Mouse (Mus musculus): ENCODE measurements around the gene Sirt2. TPM values are rescaled to one million over a fixed set of nuclear protein-coding genes. Genes with fewer than 3 reads are reported as not detected.

Sirt2 gene
- 18.5 and 18.7 TPM in 2 replicates for polyA plus RNA-seq (2012; rRNA removed)
- polyA plus RNA-seq (2014; fragmentation: Nextera tagmentation; extraction: Ambion mirVana), result 21.3 and 24.2 TPM in 2 replicates

DNA sequence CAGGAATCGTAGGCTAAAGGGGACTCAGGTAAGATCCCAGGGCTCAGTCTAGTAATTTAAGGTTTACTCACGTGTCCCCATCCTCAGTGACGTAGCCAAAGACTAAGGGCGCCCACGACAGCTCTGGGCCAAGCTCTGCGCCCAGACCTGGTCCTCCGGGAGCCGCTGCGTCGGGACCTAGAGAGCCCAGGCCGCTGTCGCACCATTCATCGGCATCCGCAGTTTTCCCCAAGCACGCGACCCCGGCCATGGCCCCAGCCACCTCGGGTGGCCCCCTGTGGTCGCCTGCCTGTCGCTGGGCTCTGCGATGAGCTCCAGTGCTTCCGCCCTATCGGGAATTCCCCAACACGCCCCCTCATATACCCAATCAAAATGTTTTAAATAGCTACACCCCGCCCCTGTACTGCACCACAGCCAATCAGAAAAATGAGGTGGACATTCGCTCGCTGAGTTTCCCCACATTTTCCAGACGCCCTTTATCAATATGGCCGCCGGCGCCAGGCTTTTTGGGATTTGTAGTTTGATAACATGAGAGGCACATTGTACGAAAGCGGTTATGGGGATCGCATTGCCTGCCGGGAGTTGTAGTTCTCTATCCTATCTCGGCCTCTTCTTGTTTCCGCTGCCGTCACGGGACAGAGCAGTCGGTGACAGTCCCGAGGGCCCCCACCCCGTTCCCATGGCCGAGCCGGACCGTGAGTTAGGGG is at the start of gene Sirt2:
TSS of gene Sirt2 (plus strand) at position 563 of the 707 bp plus-strand sequence.
- Histone ChIP-seq H3K9ac (replicated peaks) (peak within 1 kb of the TSS; percentile 76), H3K36me3 (replicated peaks; ENCODE audit: control insufficient read depth, insufficient read depth, low read depth) (no peaks in the 10 kb centered on the region), H3K4me1 (replicated peaks; ENCODE audit: control insufficient read depth in 2 of 2, insufficient read depth in 2 of 2, low read length in 1 of 2) (peaks cover 24 to 34% of the 10 kb centered on the region in 2 experiments), H3K27me3 (ENCODE audit: control insufficient read depth, insufficient read depth, low read length) (no peaks in the 10 kb centered on the region), H3K4me2 (ENCODE audit: low read depth) (peak within 1 kb of the TSS; percentile 92), H3K27ac (peak within 1 kb of the TSS; percentile 14; the same call in 1 of the 2 replicates), H3K4me3 (ENCODE audit: insufficient read depth in 1 of 2, low read depth in 2 of 2, low read length in 2 of 2) (peak within 1 kb of the TSS; percentile 83 to 87), H3K9me3 (ENCODE audit: control insufficient read depth, low read length) (no peaks in the 10 kb centered on the region)
- under 1% methylated on average over 45 of the region's 45 CpGs for WGBS (ENCODE audit: insufficient replicate concordance)
- peak; percentile 96 for ATAC-seq (ENCODE audit: insufficient read depth)
- TF ChIP-seq EP300 (IDR thresholded peaks at IDR 0.05; ENCODE audit: low read depth), result no peak
- peak; percentile 36; the same call in 1 of the 2 replicates for TF ChIP-seq CTCF (IDR thresholded peaks at IDR 0.05; ENCODE audit: low read depth)
- DNase-seq (ENCODE audit: low read depth in 3 of 3, low spot score in 3 of 3), result peak; percentile 98 to 100 (median 99)

DNA sequence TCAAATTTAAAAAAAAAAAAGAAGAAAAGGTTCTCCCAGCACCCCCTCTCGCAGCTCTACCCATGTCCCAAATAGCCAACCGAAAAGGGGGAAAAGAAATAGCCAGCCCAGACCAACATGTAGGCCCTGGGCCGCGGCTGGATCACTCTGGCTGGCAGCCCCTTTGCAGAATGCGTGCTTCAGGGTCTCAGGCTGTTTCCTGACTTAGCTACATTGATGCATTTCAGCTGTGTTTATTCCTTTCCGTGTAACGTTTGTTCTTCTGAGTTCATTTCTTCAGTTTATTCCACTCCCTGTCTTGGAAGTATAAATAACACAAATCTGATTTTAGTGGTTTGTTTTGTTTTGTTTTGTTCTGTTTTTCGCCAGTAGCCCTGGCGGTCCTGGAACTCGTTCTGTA is 48.8 kb upstream of the Sirt2 start:
- H3K4me3 ChIP-seq (ENCODE audit: insufficient read depth in 1 of 2, low read depth in 2 of 2, low read length in 2 of 2), result no peak overlapping the region
- H3K36me3 ChIP-seq (replicated peaks; ENCODE audit: control insufficient read depth, insufficient read depth, low read depth), result no peaks in the 10 kb centered on the region
- H3K4me1 ChIP-seq (replicated peaks; ENCODE audit: control insufficient read depth in 2 of 2, insufficient read depth in 2 of 2, low read length in 1 of 2), result no peaks in the 10 kb centered on the region
- no peaks in the 10 kb centered on the region for H3K9me3 ChIP-seq (ENCODE audit: control insufficient read depth, low read length)
- WGBS (ENCODE audit: insufficient replicate concordance), result 70% methylated on average over 10 of the region's 10 CpGs
- no peak overlapping the region for H3K27ac ChIP-seq
- no peak overlapping the region for H3K4me2 ChIP-seq (ENCODE audit: low read depth)
- TF ChIP-seq CTCF (IDR thresholded peaks at IDR 0.05; ENCODE audit: low read depth) (no peak), EP300 (IDR thresholded peaks at IDR 0.05; ENCODE audit: low read depth) (no peak)
- DNase-seq (ENCODE audit: low read depth in 3 of 3, low spot score in 3 of 3) (no peak), ATAC-seq (ENCODE audit: insufficient read depth) (no peak)
- no peak overlapping the region for H3K9ac ChIP-seq (replicated peaks)
- H3K27me3 ChIP-seq (ENCODE audit: control insufficient read depth, insufficient read depth, low read length), result no peaks in the 10 kb centered on the region; the same call in 1 of the 2 replicates

DNA sequence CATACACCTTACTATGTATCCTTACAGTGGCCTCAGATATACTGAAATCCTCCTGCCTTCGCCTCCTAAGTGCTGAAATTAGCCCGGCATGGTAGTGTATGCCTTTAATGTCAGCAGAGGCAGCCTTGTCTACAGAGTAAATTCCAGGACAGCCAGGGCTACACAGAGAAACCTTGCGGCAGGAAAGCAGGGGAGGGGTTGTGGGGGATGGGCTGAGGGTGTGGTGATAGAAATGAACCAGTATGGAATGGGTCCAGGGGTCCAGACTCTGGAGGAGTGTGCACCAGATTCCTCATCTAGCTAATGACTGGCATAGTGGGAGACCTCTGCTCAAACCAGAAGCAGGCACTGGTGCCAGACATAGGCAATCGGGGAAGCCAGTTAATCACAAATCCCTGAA is 47.4 kb upstream of the Sirt2 start:
- H3K4me1 ChIP-seq (replicated peaks; ENCODE audit: control insufficient read depth in 2 of 2, insufficient read depth in 2 of 2, low read length in 1 of 2), result no peaks in the 10 kb centered on the region
- H3K27me3 ChIP-seq (ENCODE audit: control insufficient read depth, insufficient read depth, low read length), result no peaks in the 10 kb centered on the region; the same call in 1 of the 2 replicates
- no peak overlapping the region for H3K27ac ChIP-seq
- H3K36me3 ChIP-seq (replicated peaks; ENCODE audit: control insufficient read depth, insufficient read depth, low read depth), result no peaks in the 10 kb centered on the region
- no peaks in the 10 kb centered on the region for H3K9me3 ChIP-seq (ENCODE audit: control insufficient read depth, low read length)
- DNase-seq (ENCODE audit: low read depth in 3 of 3, low spot score in 3 of 3), result no peak
- WGBS (ENCODE audit: insufficient replicate concordance), result 40% methylated on average over 4 of the region's 4 CpGs
- no peak overlapping the region for H3K4me2 ChIP-seq (ENCODE audit: low read depth)
- no peak overlapping the region for H3K4me3 ChIP-seq (ENCODE audit: insufficient read depth in 1 of 2, low read depth in 2 of 2, low read length in 2 of 2)
- no peak for TF ChIP-seq EP300 (IDR thresholded peaks at IDR 0.05; ENCODE audit: low read depth)
- no peak for TF ChIP-seq CTCF (IDR thresholded peaks at IDR 0.05; ENCODE audit: low read depth)
- ATAC-seq (ENCODE audit: insufficient read depth), result no peak
- no peak overlapping the region for H3K9ac ChIP-seq (replicated peaks)

DNA sequence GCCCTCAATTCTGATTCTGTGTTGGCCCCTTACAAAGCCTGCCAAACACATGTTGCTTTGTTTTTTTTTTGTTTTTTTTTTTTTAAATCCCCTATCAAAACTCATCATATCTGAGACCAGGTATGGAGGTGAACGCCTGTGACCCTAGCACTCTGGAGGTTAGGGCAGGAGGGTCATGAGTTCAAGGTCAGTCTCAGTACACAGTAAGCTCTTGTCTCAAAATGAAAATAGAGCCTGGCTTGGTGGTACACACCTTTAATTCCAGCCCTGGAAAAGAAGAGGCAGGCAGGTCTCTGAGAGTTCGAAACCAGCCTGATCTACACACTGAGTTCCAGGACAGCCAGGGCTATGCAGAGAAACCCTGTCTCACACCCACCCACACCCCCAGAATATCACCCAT is 46.9 kb upstream of the Sirt2 start:
- WGBS (ENCODE audit: insufficient replicate concordance), result 56% methylated on average over 2 of the region's 2 CpGs
- Histone ChIP-seq H3K4me3 (ENCODE audit: insufficient read depth in 1 of 2, low read depth in 2 of 2, low read length in 2 of 2) (no peak overlapping the region), H3K9ac (replicated peaks) (no peak overlapping the region), H3K36me3 (replicated peaks; ENCODE audit: control insufficient read depth, insufficient read depth, low read depth) (no peaks in the 10 kb centered on the region), H3K4me2 (ENCODE audit: low read depth) (no peak overlapping the region), H3K27ac (no peak overlapping the region), H3K4me1 (replicated peaks; ENCODE audit: control insufficient read depth in 2 of 2, insufficient read depth in 2 of 2, low read length in 1 of 2) (no peaks in the 10 kb centered on the region), H3K9me3 (ENCODE audit: control insufficient read depth, low read length) (no peaks in the 10 kb centered on the region), H3K27me3 (ENCODE audit: control insufficient read depth, insufficient read depth, low read length) (no peaks in the 10 kb centered on the region; the same call in 1 of the 2 replicates)
- DNase-seq (ENCODE audit: low read depth in 3 of 3, low spot score in 3 of 3), result no peak
- ATAC-seq (ENCODE audit: insufficient read depth), result no peak
- no peak for TF ChIP-seq CTCF (IDR thresholded peaks at IDR 0.05; ENCODE audit: low read depth)
- no peak for TF ChIP-seq EP300 (IDR thresholded peaks at IDR 0.05; ENCODE audit: low read depth)

DNA sequence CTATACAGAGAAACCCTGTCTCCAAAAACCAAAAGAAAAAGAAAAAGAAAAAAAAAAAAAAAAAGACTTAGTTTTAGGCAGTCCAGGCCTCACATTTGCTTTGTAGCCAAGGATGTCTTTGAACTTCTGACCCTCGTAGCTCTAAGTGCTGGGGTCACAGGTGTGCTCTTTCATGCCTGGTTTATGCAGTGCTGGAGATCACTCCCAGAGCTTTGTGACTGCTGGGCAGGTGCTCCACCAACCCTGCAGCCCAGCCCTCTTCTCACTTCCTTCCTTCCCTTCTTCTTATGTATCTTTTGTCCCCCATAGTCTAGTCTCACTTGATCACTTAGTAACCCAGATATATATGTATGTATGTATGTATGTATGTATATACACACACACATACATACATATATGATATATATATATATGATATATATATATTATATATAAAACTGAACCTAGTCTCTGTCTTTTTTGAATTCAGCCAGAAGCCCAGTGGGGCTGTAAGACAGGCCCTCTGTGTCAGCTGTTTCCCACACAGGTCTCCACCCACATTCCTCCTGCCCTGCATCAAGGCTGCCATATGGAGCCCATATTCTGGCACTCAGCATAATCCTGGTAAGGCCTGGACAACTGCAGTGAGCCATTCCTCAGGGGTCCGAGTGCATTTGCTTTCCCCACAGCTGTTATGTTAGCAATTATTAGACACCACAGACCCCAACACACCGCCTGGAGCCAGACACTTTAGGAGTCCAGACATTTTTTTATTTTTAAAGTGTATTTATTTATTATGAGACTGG is 45.6 kb upstream of the Sirt2 start:
- TF ChIP-seq CTCF (IDR thresholded peaks at IDR 0.05; ENCODE audit: low read depth), result no peak
- TF ChIP-seq EP300 (IDR thresholded peaks at IDR 0.05; ENCODE audit: low read depth), result no peak
- no peak for DNase-seq (ENCODE audit: low read depth in 3 of 3, low spot score in 3 of 3)

More for the DNA sequence above, 45.6 kb upstream of the Sirt2 start:
- H3K4me3 ChIP-seq (ENCODE audit: insufficient read depth in 1 of 2, low read depth in 2 of 2, low read length in 2 of 2), result no peak overlapping the region
- H3K9ac ChIP-seq (replicated peaks), result no peak overlapping the region
- no peaks in the 10 kb centered on the region for H3K36me3 ChIP-seq (replicated peaks; ENCODE audit: control insufficient read depth, insufficient read depth, low read depth)
- no peaks in the 10 kb centered on the region for H3K9me3 ChIP-seq (ENCODE audit: control insufficient read depth, low read length)
- no peaks in the 10 kb centered on the region; the same call in 1 of the 2 replicates for H3K27me3 ChIP-seq (ENCODE audit: control insufficient read depth, insufficient read depth, low read length)
- no peak overlapping the region for H3K4me2 ChIP-seq (ENCODE audit: low read depth)
- WGBS (ENCODE audit: insufficient replicate concordance), result 53% methylated on average over 3 of the region's 3 CpGs
- H3K27ac ChIP-seq, result no peak overlapping the region
- ATAC-seq (ENCODE audit: insufficient read depth), result no peak
- no peaks in the 10 kb centered on the region for H3K4me1 ChIP-seq (replicated peaks; ENCODE audit: control insufficient read depth in 2 of 2, insufficient read depth in 2 of 2, low read length in 1 of 2)
